Mouse (Mus musculus): ENCODE results near the gene Hrc. TPM values are rescaled to one million over a fixed set of nuclear protein-coding genes. Genes with fewer than 3 reads are reported as not detected.

The Hrc gene
- total and polyA plus RNA-seq, 3 experiments: 0.10 to 0.21 TPM; not detected in 1

DNA sequence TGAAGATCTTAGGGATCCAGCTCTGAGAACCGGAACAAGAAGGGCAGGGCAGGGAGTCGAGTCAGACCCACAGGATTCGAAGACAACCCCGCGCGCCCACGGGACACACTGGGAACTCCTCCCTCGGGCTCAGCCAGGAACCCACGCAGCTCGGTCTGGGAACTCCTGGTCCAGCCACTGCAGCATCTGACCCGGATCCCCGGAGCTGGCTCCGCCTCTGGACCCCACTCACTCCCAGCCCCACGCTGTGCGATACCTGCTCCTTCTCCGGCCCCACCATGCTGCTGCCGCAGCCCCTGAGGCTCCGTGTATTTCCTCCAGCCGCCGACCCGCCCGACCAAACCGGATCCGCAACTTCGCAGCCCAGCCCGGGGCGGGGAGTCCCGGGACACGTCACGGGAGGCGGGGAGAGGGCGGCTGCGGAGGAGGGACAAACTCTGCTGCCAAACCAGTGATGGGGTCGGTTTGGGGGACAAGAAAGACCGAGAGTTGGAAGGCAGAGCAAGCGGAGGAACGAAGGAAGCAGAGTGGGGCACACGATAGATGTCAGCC, 1.6 kb upstream of the Hrc start, which contains the start of gene Trpm4:
TSS of gene Trpm4 (minus strand) at position 350 of the 552 bp plus-strand sequence.
- DNase-seq (ENCODE audit: extremely low read depth): peak; percentile 55
- peaks cover 73% of the 10 kb centered on the region for H3K27me3 ChIP-seq (replicated peaks)
- H3K4me1 ChIP-seq (ENCODE audit: control insufficient read depth in 1 of 2, insufficient read depth in 2 of 2): peaks cover 33 to 40% of the 10 kb centered on the region in 2 experiments
- H3K4me3 ChIP-seq (replicated peaks in 1 of 3; ENCODE audit: low read depth in 2 of 3, low read length in 2 of 3, poor library complexity in 1 of 3): peak within 1 kb of the TSS; percentile 57 to 62 (median 58)
- H3K36me3 ChIP-seq (replicated peaks in 1 of 2; ENCODE audit: control insufficient read depth in 1 of 2, insufficient read depth in 1 of 2, low read length in 1 of 2): no peaks in the 10 kb centered on the region
- dilution Hi-C loops (cut with MboI; ENCODE audit: extremely low pct_ligation_motif_present, extremely low pct_unique_long_range_greater_than_20kb, low sequenced_read_pairs): no loop called here
- H3K4me2 ChIP-seq (ENCODE audit: insufficient read depth, low read depth, poor library complexity, severe bottlenecking): peak within 1 kb of the TSS; percentile 79
- in situ Hi-C loops (cut with MboI; ENCODE audit: low pct_ligation_motif_present, low pct_unique_long_range_greater_than_20kb, low sequenced_read_pairs): no loop called here
- no peaks in the 10 kb centered on the region for H3K79me2 ChIP-seq (replicated peaks; ENCODE audit: control insufficient read depth, extremely low read depth, insufficient read depth, poor library complexity, severe bottlenecking)
- TF ChIP-seq MAZ (IDR thresholded peaks at IDR 0.05; ENCODE audit: low read depth, low read length) (0 out of 2 replicates have a peak, but pooled peaks have one; percentile 48), JUND (conservative IDR thresholded peaks at IDR 0.05; ENCODE audit: low read depth, low read length) (no peak), ZNF384 (IDR thresholded peaks at IDR 0.05; ENCODE audit: low read depth, low read length) (no peak), MAX (IDR thresholded peaks at IDR 0.05; ENCODE audit: low read length) (no peak), PAX5 (IDR thresholded peaks at IDR 0.05; ENCODE audit: low read length) (no peak), ZMIZ1 (IDR thresholded peaks at IDR 0.05; ENCODE audit: low read depth, low read length) (peak; percentile 62), SMC3 (IDR thresholded peaks at IDR 0.05; ENCODE audit: low read depth, low read length) (no peak), TCF12 (IDR thresholded peaks at IDR 0.05; ENCODE audit: low read depth, low read length) (0 out of 2 replicates have a peak, but pooled peaks have one; percentile 27), ZC3H11A (IDR thresholded peaks at IDR 0.05; ENCODE audit: low read depth, low read length) (no peak), BHLHE40 (IDR thresholded peaks at IDR 0.05; ENCODE audit: low read depth, low read length) (no peak), USF2 (conservative IDR thresholded peaks at IDR 0.05; ENCODE audit: low read depth, low read length) (no peak), CHD1 (IDR thresholded peaks at IDR 0.05; ENCODE audit: low read depth, low read length) (no peak), CTCF (conservative IDR thresholded peaks at IDR 0.05 in 1 of 2, IDR thresholded peaks at IDR 0.05 in 1 of 2; ENCODE audit: low read depth in 2 of 2, low read length in 2 of 2) (no peak), RCOR1 (conservative IDR thresholded peaks at IDR 0.05; ENCODE audit: low read depth, low read length) (no peak), MEF2A (IDR thresholded peaks at IDR 0.05; ENCODE audit: borderline replicate concordance, low read depth, low read length) (no peak), E2F4 (IDR thresholded peaks at IDR 0.05; ENCODE audit: insufficient replicate concordance, low read depth, low read length) (no peak), HCFC1 (IDR thresholded peaks at IDR 0.05; ENCODE audit: low read depth, low read length) (no peak), MAFK (IDR thresholded peaks at IDR 0.05; ENCODE audit: insufficient replicate concordance, low read length) (no peak), TBP (conservative IDR thresholded peaks at IDR 0.05; ENCODE audit: low read depth, low read length) (no peak), MYC (IDR thresholded peaks at IDR 0.05; ENCODE audit: low read depth, low read length) (no peak), USF1 (IDR thresholded peaks at IDR 0.05; ENCODE audit: low read depth, low read length) (no peak), JUN (IDR thresholded peaks at IDR 0.05; ENCODE audit: insufficient read depth, low read depth, low read length) (no peak), EP300 (IDR thresholded peaks at IDR 0.05; ENCODE audit: low read length) (no peak), POLR2A (IDR thresholded peaks at IDR 0.05; ENCODE audit: low read depth, low read length) (peak; percentile 64), POLR2AphosphoS2 (IDR thresholded peaks at IDR 0.05; ENCODE audit: low read depth, low read length) (no peak), GABPA (IDR thresholded peaks at IDR 0.05; ENCODE audit: insufficient replicate concordance, low read depth, low read length) (no peak), UBTF (IDR thresholded peaks at IDR 0.05; ENCODE audit: low read depth, low read length) (no peak), ELF1 (IDR thresholded peaks at IDR 0.05; ENCODE audit: low read depth, low read length) (peak; percentile 36; the same call in 1 of the 2 replicates), SIN3A (IDR thresholded peaks at IDR 0.05; ENCODE audit: low read length) (no peak; the same call in 1 of the 2 replicates), MXI1 (IDR thresholded peaks at IDR 0.05; ENCODE audit: low read depth, low read length) (peak; percentile 68), NELFE (IDR thresholded peaks at IDR 0.05; ENCODE audit: low read depth, low read length) (peak; percentile 52), RAD21 (IDR thresholded peaks at IDR 0.05; ENCODE audit: low read depth, low read length) (no peak), CHD2 (IDR thresholded peaks at IDR 0.05; ENCODE audit: low read length) (no peak)
- H3K27ac ChIP-seq (ENCODE audit: insufficient read depth, low read depth): no peak within 1 kb of the TSS
- H3K9me3 ChIP-seq (replicated peaks; ENCODE audit: low read length): peaks cover 5% of the 10 kb centered on the region
- H3K9ac ChIP-seq (ENCODE audit: insufficient read depth, low read depth): peak within 1 kb of the TSS; percentile 50
